Mouse (Mus musculus) heart, embryonic 12.5 days (tissue): Measurements from ENCODE around the gene Gm26657. TPM values are rescaled to one million over a fixed set of nuclear protein-coding genes. Genes with fewer than 3 reads are reported as not detected.

Experiments
- ATAC-seq: fragments of 200-750 bp; cut with Nextera tagmentation; 2 replicates; pipeline ENCODE4 v1.8.0; 2017; ENCODE audit warnings: moderate TSS enrichment, moderate library complexity; ENCODE audit not compliant: insufficient number of reproducible peaks, low FRiP score
- H3K27ac ChIP-seq: fragments of 300-500 bp; sonication (generic); 2 replicates; pipeline ENCODE4 v1.5.1; 2016; ENCODE audit warnings: mild to moderate bottlenecking, moderate library complexity; ENCODE audit not compliant: poor library complexity, severe bottlenecking
- H3K27me3 ChIP-seq: fragments of 300-500 bp; sonication (generic); replicated peaks from 2 replicates; pipeline ENCODE4 v1.6.1; 2016; ENCODE audit warnings: mild to moderate bottlenecking, moderate library complexity
- H3K36me3 ChIP-seq: fragments of 300-500 bp; sonication (generic); 2 replicates; pipeline ENCODE4 v1.6.1; 2016; ENCODE audit warnings: mild to moderate bottlenecking, moderate library complexity
- H3K4me1 ChIP-seq: fragments of 300-500 bp; sonication (generic); replicated peaks from 2 replicates; pipeline ENCODE4 v1.6.1; 2016; ENCODE audit warnings: mild to moderate bottlenecking
- H3K4me2 ChIP-seq: fragments of 300-500 bp; sonication (generic); 2 replicates; pipeline ENCODE4 v1.6.1; 2016; ENCODE audit warnings: mild to moderate bottlenecking, moderate library complexity
- H3K4me3 ChIP-seq: fragments of 300-500 bp; sonication (generic); 2 replicates; pipeline ENCODE4 v1.5.1; 2016; ENCODE audit warnings: mild to moderate bottlenecking
- H3K9ac ChIP-seq: fragments of 300-500 bp; sonication (generic); 2 replicates; pipeline ENCODE4 v1.6.1; 2016; ENCODE audit warnings: mild to moderate bottlenecking, moderate library complexity
- H3K9me3 ChIP-seq: fragments of 300-500 bp; sonication (generic); replicated peaks from 2 replicates; pipeline ENCODE4 v1.6.1; 2016; ENCODE audit warnings: mild to moderate bottlenecking, moderate library complexity
- WGBS: fragments of 180-500 bp; shearing (Covaris S2); methylation state at CpG from one replicate; pipeline ENCODE4 v1.1.7; 2016; 5-methylcytosine and 5-hydroxymethylcytosine counted together
- polyA plus RNA-seq: library from polyadenylated mRNA; unstranded; fragments of >200 nt; fragmentation: Nextera tagmentation; extraction: Ambion mirVana; gene quantifications from 2 replicates; pipeline ENCODE4 v1.2.1, GENCODE M21; 2016

The Gm26657 gene
- polyA plus RNA-seq, 1 experiment from 2014 or later = not detected

GRCm38 (mm10) chr4:56722346-56722745, 17.5 kb upstream of the Gm26657 start:
- Histone ChIP-seq H3K27me3 (no peaks in the 10 kb centered on the region), H3K36me3 (no peaks in the 10 kb centered on the region), H3K27ac (no peak overlapping the region), H3K9ac (no peak overlapping the region), H3K9me3 (no peaks in the 10 kb centered on the region), H3K4me3 (no peak overlapping the region), H3K4me1 (peaks cover 44% of the 10 kb centered on the region), H3K4me2 (no peak overlapping the region)
- no peak for ATAC-seq
- WGBS = 63% methylated on average over 6 of the region's 6 CpGs

GRCm38 (mm10) chr4:56723237-56723636, 16.6 kb upstream of the Gm26657 start:
- 85% methylated on average over 6 of the region's 6 CpGs for WGBS
- no peak overlapping the region for H3K4me3 ChIP-seq
- H3K27me3 ChIP-seq = no peaks in the 10 kb centered on the region
- ATAC-seq = no peak
- no peak overlapping the region for H3K9ac ChIP-seq
- H3K9me3 ChIP-seq = 0 out of 2 replicates have a peak, but pooled peaks cover 4% of the 10 kb centered on the region
- no peak overlapping the region for H3K27ac ChIP-seq
- no peak overlapping the region for H3K4me2 ChIP-seq
- no peaks in the 10 kb centered on the region for H3K36me3 ChIP-seq
- peaks cover 38% of the 10 kb centered on the region for H3K4me1 ChIP-seq

GRCm38 (mm10) chr4:56725839-56726238, 14.0 kb upstream of the Gm26657 start:
- no peak overlapping the region for H3K27ac ChIP-seq
- ATAC-seq = no peak
- H3K36me3 ChIP-seq = no peaks in the 10 kb centered on the region
- H3K9ac ChIP-seq = no peak overlapping the region
- WGBS = 50% methylated on average over 8 of the region's 8 CpGs
- no peaks in the 10 kb centered on the region for H3K27me3 ChIP-seq
- H3K4me2 ChIP-seq = no peak overlapping the region
- peaks cover 12% of the 10 kb centered on the region for H3K4me1 ChIP-seq
- no peak overlapping the region for H3K4me3 ChIP-seq
- 0 out of 2 replicates have a peak, but pooled peaks cover 4% of the 10 kb centered on the region for H3K9me3 ChIP-seq

GRCm38 (mm10) chr4:56740611-56741010, 741 bp downstream of the Gm26657 start:
- WGBS = 95% methylated on average over 20 of the region's 20 CpGs
- no peak overlapping the region for H3K27ac ChIP-seq
- ATAC-seq = no peak

GRCm38 (mm10) chr4:56741041-56741493, 1.2 kb downstream of the Gm26657 start, which contains the start of gene Actl7b:
Gene Actl7b, minus strand, starts transcription at chr4:56741443.
- Histone ChIP-seq H3K9ac (no peak within 1 kb of the TSS), H3K4me3 (no peak within 1 kb of the TSS), H3K36me3 (peaks cover 21% of the 10 kb centered on the region), H3K4me1 (0 out of 2 replicates have a peak, but pooled peaks cover 7% of the 10 kb centered on the region), H3K9me3 (no peaks in the 10 kb centered on the region), H3K27me3 (no peaks in the 10 kb centered on the region), H3K27ac (no peak within 1 kb of the TSS), H3K4me2 (no peak within 1 kb of the TSS)
- no peak for ATAC-seq
- WGBS = 88% methylated on average over 13 of the region's 13 CpGs

More at GRCm38 (mm10) chr4:56740611-56741010, 741 bp downstream of the Gm26657 start:
- no peaks in the 10 kb centered on the region for H3K27me3 ChIP-seq
- H3K4me3 ChIP-seq = no peak overlapping the region
- no peak overlapping the region for H3K4me2 ChIP-seq
- no peaks in the 10 kb centered on the region for H3K9me3 ChIP-seq
- H3K36me3 ChIP-seq = peaks cover 17% of the 10 kb centered on the region
- H3K4me1 ChIP-seq = 0 out of 2 replicates have a peak, but pooled peaks cover 7% of the 10 kb centered on the region
- no peak overlapping the region for H3K9ac ChIP-seq

- 0 out of 2 replicates have a peak, but pooled peaks cover 7% of the 10 kb centered on the region for H3K4me1 ChIP-seq
- H3K27ac ChIP-seq = no peak overlapping the region
- peaks cover 33% of the 10 kb centered on the region for H3K36me3 ChIP-seq
- no peak overlapping the region for H3K4me2 ChIP-seq
- ATAC-seq = no peak
- WGBS = 90% methylated on average over 4 of the region's 4 CpGs
- no peaks in the 10 kb centered on the region for H3K27me3 ChIP-seq
- no peaks in the 10 kb centered on the region for H3K9me3 ChIP-seq
- H3K4me3 ChIP-seq = no peak overlapping the region
- no peak overlapping the region for H3K9ac ChIP-seq
These were observed 2.8 kb downstream of the Gm26657 start for GRCm38 (mm10) chr4:56742698-56743097.

GRCm38 (mm10) chr4:56743363-56744195, 3.7 kb downstream of the Gm26657 start, which contains the start of gene Actl7a:
Gene Actl7a, plus strand, starts transcription at chr4:56743413.
- 92% methylated on average over 21 of the region's 21 CpGs for WGBS
- H3K27ac ChIP-seq = no peak within 1 kb of the TSS
- H3K4me3 ChIP-seq = no peak within 1 kb of the TSS

GRCm38 (mm10) chr4:56746345-56746744, 6.5 kb downstream of the Gm26657 start:
- no peak overlapping the region for H3K27ac ChIP-seq

More at GRCm38 (mm10) chr4:56743363-56744195, 3.7 kb downstream of the Gm26657 start, which contains the start of gene Actl7a:
- Histone ChIP-seq H3K27me3 (no peaks in the 10 kb centered on the region), H3K9me3 (no peaks in the 10 kb centered on the region), H3K36me3 (peaks cover 42% of the 10 kb centered on the region), H3K4me1 (0 out of 2 replicates have a peak, but pooled peaks cover 7% of the 10 kb centered on the region), H3K9ac (no peak within 1 kb of the TSS), H3K4me2 (no peak within 1 kb of the TSS)
- no peak for ATAC-seq

GRCm38 (mm10) chr4:56747456-56747855, 7.6 kb downstream of the Gm26657 start:
- Histone ChIP-seq H3K36me3 (peaks cover 75% of the 10 kb centered on the region), H3K9me3 (no peaks in the 10 kb centered on the region), H3K4me1 (no peaks in the 10 kb centered on the region), H3K4me3 (no peak overlapping the region), H3K4me2 (no peak overlapping the region), H3K27me3 (no peaks in the 10 kb centered on the region), H3K9ac (no peak overlapping the region), H3K27ac (no peak overlapping the region)
- WGBS = 94% methylated on average over 9 of the region's 9 CpGs
- ATAC-seq = no peak

More at GRCm38 (mm10) chr4:56746345-56746744, 6.5 kb downstream of the Gm26657 start:
- 0 out of 2 replicates have a peak, but pooled peaks cover 4% of the 10 kb centered on the region for H3K4me1 ChIP-seq
- 85% methylated on average over 2 of the region's 2 CpGs for WGBS
- no peak overlapping the region for H3K9ac ChIP-seq
- peaks cover 67% of the 10 kb centered on the region for H3K36me3 ChIP-seq
- no peaks in the 10 kb centered on the region for H3K9me3 ChIP-seq
- no peak overlapping the region for H3K4me2 ChIP-seq
- H3K4me3 ChIP-seq = no peak overlapping the region
- no peak for ATAC-seq
- H3K27me3 ChIP-seq = no peaks in the 10 kb centered on the region

GRCm38 (mm10) chr4:56756021-56756420, 16.2 kb downstream of the Gm26657 start:
- no peaks in the 10 kb centered on the region for H3K9me3 ChIP-seq
- no peak overlapping the region for H3K4me2 ChIP-seq
- no peak overlapping the region for H3K27ac ChIP-seq
- ATAC-seq = no peak
- no peak overlapping the region for H3K4me3 ChIP-seq
- H3K4me1 ChIP-seq = no peaks in the 10 kb centered on the region
- no peak overlapping the region for H3K9ac ChIP-seq
- H3K36me3 ChIP-seq = peaks cover 87% of the 10 kb centered on the region
- no peaks in the 10 kb centered on the region for H3K27me3 ChIP-seq
- WGBS = 87% methylated on average over 5 of the region's 5 CpGs

GRCm38 (mm10) chr4:56756966-56757600, 17.2 kb downstream of the Gm26657 start:
- no peak for ATAC-seq
- Histone ChIP-seq H3K4me1 (no peaks in the 10 kb centered on the region), H3K4me2 (no peak overlapping the region), H3K4me3 (no peak overlapping the region), H3K9me3 (no peaks in the 10 kb centered on the region), H3K27ac (no peak overlapping the region), H3K9ac (no peak overlapping the region), H3K27me3 (no peaks in the 10 kb centered on the region), H3K36me3 (peaks cover 86% of the 10 kb centered on the region)
- WGBS = 86% methylated on average over 10 of the region's 10 CpGs
